ENCODE assay signal across 26 mouse cellular contexts in the genomic region with DNA sequence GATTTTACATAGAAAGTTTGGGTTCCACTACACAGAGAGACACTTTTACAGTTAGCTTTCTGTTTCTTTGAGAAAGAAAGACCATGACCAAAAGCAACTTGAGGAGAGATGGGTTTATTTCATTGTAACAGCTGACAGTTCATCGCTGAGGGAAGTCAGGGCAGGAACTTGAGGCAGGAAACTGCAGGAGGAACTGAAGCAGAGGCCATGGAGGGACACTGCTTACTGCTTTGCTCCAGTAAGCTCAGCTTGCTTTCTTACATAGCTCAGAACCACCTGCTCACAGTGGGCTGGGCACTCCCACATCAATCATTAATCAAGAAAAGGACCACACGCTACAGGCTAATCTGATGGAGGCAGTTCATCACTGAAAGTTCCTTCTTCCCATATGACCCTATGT. TPM values are rescaled to one million over a fixed set of nuclear protein-coding genes. Genes with fewer than 3 reads are reported as not detected.
DNase-seq lines count a peak whose midpoint lies in the region; ATAC-seq lines count a peak whose summit lies in the region.
"Had no signal": no experiment of that assay in that cellular context is flagged by ENCODE, and none has a peak within 500 bp of the region (broad histone marks: within the 10 kb centered on the region; RNA-seq: fewer than 3 reads in every experiment).

No protein-coding gene starts in this region.

- peak; percentile 91 for ATAC-seq in kidney, embryonic 16.5 days (ENCODE audit: low FRiP score, low TSS enrichment)
- ATAC-seq in megakaryocyte, adult 5-6 weeks (ENCODE audit: poor library complexity, severe bottlenecking), result 0 out of 2 replicates have a peak, but pooled peaks have one; percentile 40
- ATAC-seq in hindbrain, embryonic 12.5 days (ENCODE audit: low FRiP score), result no peak
- ATAC-seq: activated CD4-positive, CD25-positive, alpha-beta regulatory T cell, adult 4 months; forebrain, embryonic 13.5 days; intestine, postnatal 0 days; liver, postnatal 0 days; lung, postnatal 0 days had no signal

- H3K27me3 ChIP-seq in kidney, embryonic 16.5 days (ENCODE audit: insufficient read depth, low read length), result no peaks in the 10 kb centered on the region
- H3K27me3 ChIP-seq in hindbrain, embryonic 12.5 days, result no peaks in the 10 kb centered on the region
- H3K27me3 ChIP-seq: embryonic facial prominence, embryonic 13.5 days; forebrain, embryonic 13.5 days; limb, embryonic 12.5 days; neural tube, embryonic 15.5 days had no signal

- no peak overlapping the region for H3K4me3 ChIP-seq in kidney, embryonic 16.5 days (ENCODE audit: low read length)
- H3K4me3 ChIP-seq in hindbrain, embryonic 12.5 days, result no peak overlapping the region
- H3K4me3 ChIP-seq: embryonic facial prominence, embryonic 13.5 days; forebrain, embryonic 13.5 days; hindbrain, embryonic 10.5 days; limb, embryonic 12.5 days; midbrain, embryonic 10.5 days; neural tube, embryonic 15.5 days had no signal

- no peak overlapping the region for H3K4me2 ChIP-seq in kidney, embryonic 16.5 days (replicated peaks; ENCODE audit: low read depth, low read length)
- no peak overlapping the region for H3K4me2 ChIP-seq in hindbrain, embryonic 12.5 days (replicated peaks)
- H3K4me2 ChIP-seq: embryonic facial prominence, embryonic 13.5 days; forebrain, embryonic 13.5 days; heart, embryonic 11.5 days; limb, embryonic 12.5 days; liver, embryonic 11.5 days; neural tube, embryonic 15.5 days had no signal

- H3K9me3 ChIP-seq in kidney, embryonic 16.5 days (ENCODE audit: low read length), result no peaks in the 10 kb centered on the region
- H3K9me3 ChIP-seq in hindbrain, embryonic 12.5 days (replicated peaks), result no peaks in the 10 kb centered on the region
- H3K9me3 ChIP-seq: embryonic facial prominence, embryonic 13.5 days; forebrain, embryonic 13.5 days; hindbrain, embryonic 10.5 days; limb, embryonic 12.5 days; midbrain, embryonic 10.5 days; neural tube, embryonic 15.5 days had no signal

- H3K4me1 ChIP-seq in kidney, embryonic 16.5 days (ENCODE audit: insufficient read depth, low read length), result no peaks in the 10 kb centered on the region
- H3K4me1 ChIP-seq in hindbrain, embryonic 12.5 days, result no peaks in the 10 kb centered on the region
- H3K4me1 ChIP-seq: embryonic facial prominence, embryonic 13.5 days; forebrain, embryonic 13.5 days; hindbrain, embryonic 10.5 days; limb, embryonic 12.5 days; midbrain, embryonic 10.5 days; neural tube, embryonic 15.5 days had no signal

- H3K9ac ChIP-seq in kidney, embryonic 16.5 days (replicated peaks; ENCODE audit: low read length), result no peak overlapping the region
- H3K9ac ChIP-seq in hindbrain, embryonic 12.5 days, result no peak overlapping the region
- H3K9ac ChIP-seq: embryonic facial prominence, embryonic 13.5 days; forebrain, embryonic 13.5 days; limb, embryonic 12.5 days; liver, postnatal 0 days; neural tube, embryonic 15.5 days had no signal

- 47% methylated on average over 2 of the region's 2 CpGs for WGBS in kidney, embryonic 16.5 days
- 79% methylated on average over 2 of the region's 2 CpGs for WGBS in hindbrain, embryonic 12.5 days

- no peak overlapping the region for H3K27ac ChIP-seq in kidney, embryonic 16.5 days (ENCODE audit: low read length)
- no peak overlapping the region for H3K27ac ChIP-seq in hindbrain, embryonic 12.5 days
- H3K27ac ChIP-seq: embryonic facial prominence, embryonic 13.5 days; forebrain, embryonic 13.5 days; hindbrain, embryonic 10.5 days; limb, embryonic 12.5 days; macrophage; midbrain, embryonic 10.5 days; neural tube, embryonic 15.5 days had no signal

- peak; percentile 17 to 19 for DNase-seq in kidney, adult 8-10 months
- no peak for DNase-seq in kidney, adult 11 months
- DNase-seq in A20 (ENCODE audit: low read depth, low spot score), result peak; percentile 90
- DNase-seq in layer of hippocampus, adult 9-11 months, result no peak
- DNase-seq: adrenal gland, postnatal 14 days; cerebellum, adult 8-10 months; cerebellum, postnatal 36 days; embryo, embryonic 11 days; liver, postnatal 0 days; thymus, adult 2 months; thymus, postnatal 4 days had no signal

- peaks cover 27% of the 10 kb centered on the region for H3K36me3 ChIP-seq in kidney, embryonic 16.5 days (ENCODE audit: insufficient read depth, low read length)
- peaks cover 32% of the 10 kb centered on the region for H3K36me3 ChIP-seq in hindbrain, embryonic 12.5 days

RNA-seq across cellular contexts. Expression of gene Pik3r4, which starts 13.4 kb away (rescaled TPM):
- 24.1 and 24.2 TPM in 2 replicates for polyA plus RNA-seq in kidney, embryonic 16.5 days (2015; fragmentation: Nextera tagmentation; extraction: Ambion mirVana)
- 21.7 and 22.1 TPM in 2 replicates for total RNA-seq in megakaryocyte, adult 5-6 weeks (2015)
- total RNA-seq in megakaryocyte, adult 5-6 weeks (2017), result 13.4 and 21.7 TPM in 2 replicates
- 27.9 and 28.4 TPM in 2 replicates for polyA plus RNA-seq in hindbrain, embryonic 12.5 days (2016; fragmentation: Nextera tagmentation; extraction: Ambion mirVana)

Comparison
In these comparisons a context has a peak if more than half of its experiments do, and no peak if none do; other contexts are left out.
1. DNase-seq: peak in kidney, adult 8-10 months (2 of 2) and A20 (single experiment); none in kidney, adult 11 months (single experiment) and layer of hippocampus, adult 9-11 months (single experiment).